Mouse (Mus musculus): Measurements from ENCODE around the gene Ammecr1. TPM values are rescaled to one million over a fixed set of nuclear protein-coding genes. Genes with fewer than 3 reads are reported as not detected.

Gene Ammecr1
- total and polyA plus RNA-seq, 2 experiments from 2014 or later = 2.2 to 2.8 TPM

GRCm38 (mm10) chrX:142883593-142883992 is 82.9 kb downstream of the Ammecr1 start:
- Histone ChIP-seq H3K9ac (replicated peaks; ENCODE audit: low read length, poor library complexity, severe bottlenecking) (no peak overlapping the region), H3K4me1 (ENCODE audit: insufficient read depth, low read length) (no peaks in the 10 kb centered on the region), H3K36me3 (ENCODE audit: insufficient read depth, low read length) (no peaks in the 10 kb centered on the region), H3K4me3 (ENCODE audit: low read depth, low read length) (no peak overlapping the region), H3K4me2 (ENCODE audit: low read depth, low read length, poor library complexity, severe bottlenecking) (no peak overlapping the region), H3K27ac (ENCODE audit: low read depth, low read length) (no peak overlapping the region), H3K27me3 (ENCODE audit: insufficient read depth, low read length) (no peaks in the 10 kb centered on the region), H3K9me3 (ENCODE audit: low read length) (no peaks in the 10 kb centered on the region)
- ATAC-seq (ENCODE audit: low FRiP score) = no peak
- no peak for TF ChIP-seq CTCF (IDR thresholded peaks at IDR 0.05)
- WGBS = 81% methylated on average over 4 of the region's 4 CpGs
- no peak for DNase-seq (ENCODE audit: low spot score)

GRCm38 (mm10) chrX:142882255-142882654 is 84.3 kb downstream of the Ammecr1 start:
- Histone ChIP-seq H3K4me2 (ENCODE audit: low read depth, low read length, poor library complexity, severe bottlenecking) (no peak overlapping the region), H3K9me3 (ENCODE audit: low read length) (no peaks in the 10 kb centered on the region), H3K27me3 (ENCODE audit: insufficient read depth, low read length) (no peaks in the 10 kb centered on the region), H3K9ac (replicated peaks; ENCODE audit: low read length, poor library complexity, severe bottlenecking) (no peak overlapping the region), H3K4me3 (ENCODE audit: low read depth, low read length) (no peak overlapping the region), H3K36me3 (ENCODE audit: insufficient read depth, low read length) (no peaks in the 10 kb centered on the region), H3K4me1 (ENCODE audit: insufficient read depth, low read length) (no peaks in the 10 kb centered on the region), H3K27ac (ENCODE audit: low read depth, low read length) (no peak overlapping the region)
- DNase-seq (ENCODE audit: low spot score) (no peak), ATAC-seq (ENCODE audit: low FRiP score) (no peak)
- WGBS = 90% methylated on average over 5 of the region's 5 CpGs
- no peak for TF ChIP-seq CTCF (IDR thresholded peaks at IDR 0.05)

GRCm38 (mm10) chrX:142869844-142870243 is 96.7 kb downstream of the Ammecr1 start:
- H3K27ac ChIP-seq (ENCODE audit: low read depth, low read length) = no peak overlapping the region
- no peak overlapping the region for H3K9ac ChIP-seq (replicated peaks; ENCODE audit: low read length, poor library complexity, severe bottlenecking)
- no peak for TF ChIP-seq CTCF (IDR thresholded peaks at IDR 0.05)
- H3K36me3 ChIP-seq (ENCODE audit: insufficient read depth, low read length) = no peaks in the 10 kb centered on the region
- ATAC-seq (ENCODE audit: low FRiP score) (no peak), DNase-seq (ENCODE audit: low spot score) (peak; percentile 49)
- no peak overlapping the region for H3K4me3 ChIP-seq (ENCODE audit: low read depth, low read length)
- 0 out of 2 replicates have a peak, but pooled peaks cover 2% of the 10 kb centered on the region for H3K27me3 ChIP-seq (ENCODE audit: insufficient read depth, low read length)
- H3K4me1 ChIP-seq (ENCODE audit: insufficient read depth, low read length) = no peaks in the 10 kb centered on the region
- WGBS = 77% methylated on average over 2 of the region's 2 CpGs
- H3K4me2 ChIP-seq (ENCODE audit: low read depth, low read length, poor library complexity, severe bottlenecking) = no peak overlapping the region
- no peaks in the 10 kb centered on the region for H3K9me3 ChIP-seq (ENCODE audit: low read length)

DNA sequence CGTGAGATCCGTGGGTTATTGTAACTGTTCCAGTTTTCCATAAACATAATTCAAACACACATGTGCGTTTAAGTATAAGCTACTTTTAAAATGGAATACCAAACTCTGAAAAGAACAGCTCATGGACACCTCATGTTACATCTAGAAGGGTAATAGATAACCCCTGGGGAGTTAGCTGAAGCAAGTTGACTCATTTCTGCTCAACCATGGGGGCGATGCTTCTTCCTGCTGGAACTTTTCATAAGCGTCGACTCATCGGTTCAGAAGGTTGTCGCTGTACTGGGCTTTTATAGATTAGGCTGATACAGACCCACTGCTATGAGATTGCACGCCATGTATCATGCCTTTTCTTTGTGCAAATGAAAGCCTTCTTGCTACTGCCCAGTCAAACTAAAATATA is 118.5 kb downstream of the Ammecr1 start:
- ATAC-seq (ENCODE audit: low FRiP score) (no peak), DNase-seq (ENCODE audit: low spot score) (no peak)
- WGBS = 92% methylated on average over 9 of the region's 9 CpGs

DNA sequence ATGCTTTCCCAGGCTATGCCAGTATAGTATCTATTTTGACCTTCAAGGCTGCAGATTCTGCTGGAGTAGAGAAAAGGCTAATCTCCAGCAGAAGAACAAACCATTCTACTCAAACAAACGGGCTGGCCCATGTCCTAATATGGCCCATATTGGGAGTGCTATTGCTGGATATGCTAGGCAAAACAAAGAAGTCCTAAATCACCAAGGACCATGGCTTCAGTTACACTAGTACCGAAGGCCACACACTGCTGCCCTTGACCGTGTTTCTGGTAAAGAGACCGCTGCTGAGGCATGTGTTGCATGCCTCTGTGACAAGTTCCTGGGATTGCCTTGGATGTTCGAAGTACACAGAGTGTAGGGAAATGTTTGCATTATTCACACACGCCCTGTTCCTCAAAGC is 120.3 kb downstream of the Ammecr1 start:
- H3K9ac ChIP-seq (replicated peaks; ENCODE audit: low read length, poor library complexity, severe bottlenecking) = no peak overlapping the region
- H3K4me2 ChIP-seq (ENCODE audit: low read depth, low read length, poor library complexity, severe bottlenecking) = no peak overlapping the region
- no peaks in the 10 kb centered on the region for H3K36me3 ChIP-seq (ENCODE audit: insufficient read depth, low read length)
- no peak for TF ChIP-seq CTCF (IDR thresholded peaks at IDR 0.05)
- no peak overlapping the region for H3K27ac ChIP-seq (ENCODE audit: low read depth, low read length)
- 0 out of 2 replicates have a peak, but pooled peaks cover 3% of the 10 kb centered on the region for H3K27me3 ChIP-seq (ENCODE audit: insufficient read depth, low read length)
- H3K4me3 ChIP-seq (ENCODE audit: low read depth, low read length) = no peak overlapping the region
- no peak for ATAC-seq (ENCODE audit: low FRiP score)
- DNase-seq (ENCODE audit: low spot score) = no peak
- no peaks in the 10 kb centered on the region for H3K9me3 ChIP-seq (ENCODE audit: low read length)
- WGBS = 86% methylated on average over 6 of the region's 6 CpGs
- no peaks in the 10 kb centered on the region for H3K4me1 ChIP-seq (ENCODE audit: insufficient read depth, low read length)

More for the DNA sequence above, 118.5 kb downstream of the Ammecr1 start:
- Histone ChIP-seq H3K9ac (replicated peaks; ENCODE audit: low read length, poor library complexity, severe bottlenecking) (no peak overlapping the region), H3K27ac (ENCODE audit: low read depth, low read length) (no peak overlapping the region), H3K4me2 (ENCODE audit: low read depth, low read length, poor library complexity, severe bottlenecking) (no peak overlapping the region), H3K4me3 (ENCODE audit: low read depth, low read length) (no peak overlapping the region), H3K4me1 (ENCODE audit: insufficient read depth, low read length) (no peaks in the 10 kb centered on the region), H3K36me3 (ENCODE audit: insufficient read depth, low read length) (no peaks in the 10 kb centered on the region), H3K27me3 (ENCODE audit: insufficient read depth, low read length) (0 out of 2 replicates have a peak, but pooled peaks cover 3% of the 10 kb centered on the region), H3K9me3 (ENCODE audit: low read length) (no peaks in the 10 kb centered on the region)
- no peak for TF ChIP-seq CTCF (IDR thresholded peaks at IDR 0.05)

DNA sequence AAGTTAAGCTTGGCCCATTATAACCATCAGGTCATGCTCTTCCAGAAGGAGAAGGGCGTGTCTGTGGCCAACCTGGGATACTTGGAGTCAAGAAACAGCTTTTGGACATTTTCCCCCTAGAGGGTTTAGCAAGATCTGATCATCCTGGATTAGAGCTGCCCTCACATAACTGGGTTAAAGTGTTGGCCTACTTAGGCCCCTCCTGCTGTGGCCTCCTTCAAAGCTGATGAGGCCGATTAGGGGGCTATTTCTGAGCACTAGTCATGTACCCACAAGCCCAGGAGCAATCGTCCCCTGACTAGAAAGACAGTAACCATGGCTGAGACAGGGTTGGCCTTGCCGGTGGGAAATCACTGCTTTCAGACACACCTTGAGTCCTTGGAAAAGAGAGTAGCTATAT is 124.6 kb downstream of the Ammecr1 start:
- H3K9ac ChIP-seq (replicated peaks; ENCODE audit: low read length, poor library complexity, severe bottlenecking) = no peak overlapping the region
- no peak for TF ChIP-seq CTCF (IDR thresholded peaks at IDR 0.05)
- no peak overlapping the region for H3K4me3 ChIP-seq (ENCODE audit: low read depth, low read length)
- no peaks in the 10 kb centered on the region for H3K36me3 ChIP-seq (ENCODE audit: insufficient read depth, low read length)
- ATAC-seq (ENCODE audit: low FRiP score) (no peak), DNase-seq (ENCODE audit: low spot score) (no peak)
- no peak overlapping the region for H3K4me2 ChIP-seq (ENCODE audit: low read depth, low read length, poor library complexity, severe bottlenecking)
- no peak overlapping the region for H3K27ac ChIP-seq (ENCODE audit: low read depth, low read length)
- no peaks in the 10 kb centered on the region for H3K4me1 ChIP-seq (ENCODE audit: insufficient read depth, low read length)
- no peaks in the 10 kb centered on the region for H3K9me3 ChIP-seq (ENCODE audit: low read length)
- H3K27me3 ChIP-seq (ENCODE audit: insufficient read depth, low read length) = no peaks in the 10 kb centered on the region
- 76% methylated on average over 4 of the region's 4 CpGs for WGBS
